Mouse (Mus musculus) MEL (cell line): ENCODE measurements around the gene Tmem98. TPM values are rescaled to one million over a fixed set of nuclear protein-coding genes. Genes with fewer than 3 reads are reported as not detected.

Source experiments
- DNase-seq: peaks from one replicate; pipeline ENCODE4 v3.0.0; 2011; ENCODE audit warnings: low read depth, low spot score
- H3K27ac ChIP-seq: 2 replicates; pipeline ENCODE4 v1.5.1; 2012; ENCODE audit warnings: low read depth, mild to moderate bottlenecking, control low read depth, low read length, moderate library complexity; ENCODE audit not compliant: control insufficient read depth
- H3K27me3 ChIP-seq, 2 experiments: fragments of 150-350 bp in 1 of 2; sonication (generic) in 1 of 2; 2 replicates each; pipeline ENCODE4 v1.6.1; 2012; ENCODE audit warnings: low read length in 2 of 2, mild to moderate bottlenecking in 2 of 2, improper control_type of control experiment in 1 of 2, moderate library complexity in 1 of 2; ENCODE audit not compliant: insufficient read depth in 2 of 2, control insufficient read depth in 1 of 2
- H3K36me3 ChIP-seq, 2 experiments: 2 replicates each; pipeline ENCODE4 v1.6.1; 2012 to 2014; ENCODE audit warnings: low read length in 2 of 2, improper control_type of control experiment in 1 of 2, inconsistent platforms in 1 of 2, mild to moderate bottlenecking in 1 of 2; ENCODE audit not compliant: insufficient read depth in 2 of 2, control insufficient read depth in 1 of 2
- H3K4me1 ChIP-seq, 2 experiments: fragments of 150-350 bp in 1 of 2; sonication (generic) in 1 of 2; 2 replicates each; pipeline ENCODE4 v1.6.1; 2012; ENCODE audit warnings: low read length in 2 of 2, improper control_type of control experiment in 1 of 2, mild to moderate bottlenecking in 1 of 2; ENCODE audit not compliant: insufficient read depth in 2 of 2, control insufficient read depth in 1 of 2
- H3K4me3 ChIP-seq, 2 experiments: fragments of 150-350 bp in 1 of 2; sonication (generic) in 1 of 2; 2 replicates each; pipeline ENCODE4 v1.5.1; 2012; ENCODE audit warnings: low read depth in 2 of 2, low read length in 2 of 2, mild to moderate bottlenecking in 2 of 2, moderate library complexity in 2 of 2, control low read depth in 1 of 2, improper control_type of control experiment in 1 of 2; ENCODE audit not compliant: control insufficient read depth in 1 of 2, insufficient read depth in 1 of 2
- H3K79me2 ChIP-seq: 2 replicates; pipeline ENCODE4 v1.6.1; 2012; ENCODE audit warnings: mild to moderate bottlenecking, low read length, moderate library complexity; ENCODE audit not compliant: control insufficient read depth, poor library complexity, insufficient read depth
- H3K9ac ChIP-seq: 2 replicates; pipeline ENCODE4 v1.6.1; 2012; ENCODE audit warnings: low read depth, mild to moderate bottlenecking, control low read depth, low read length, moderate library complexity; ENCODE audit not compliant: control insufficient read depth, poor library complexity, severe bottlenecking
- H3K9me3 ChIP-seq: fragments of 150-350 bp; sonication (generic); replicated peaks from 2 replicates; pipeline ENCODE4 v1.6.1; 2012; ENCODE audit warnings: mild to moderate bottlenecking, low read length, improper control_type of control experiment, moderate library complexity; ENCODE audit not compliant: insufficient read depth
- CHD2 ChIP-seq: IDR thresholded peaks from 2 replicates; pipeline ENCODE4 v1.6.1; 2011; ENCODE audit warnings: low read length, improper control_type of control experiment
- ELF1 ChIP-seq: IDR thresholded peaks from 2 replicates; pipeline ENCODE4 v1.6.1; 2014; ENCODE audit warnings: low read depth, mild to moderate bottlenecking, inconsistent platforms, low read length, improper control_type of control experiment, moderate library complexity
- EP300 ChIP-seq, 2 experiments: IDR thresholded peaks; 2 replicates each; pipeline ENCODE4 v1.6.1; 2011; ENCODE audit warnings: improper control_type of control experiment in 2 of 2, low read length in 2 of 2, low read depth in 1 of 2, mild to moderate bottlenecking in 1 of 2
- ETS1 ChIP-seq: IDR thresholded peaks from 2 replicates; pipeline ENCODE4 v1.6.1; 2012; ENCODE audit warnings: low read depth, mild to moderate bottlenecking, inconsistent platforms, low read length, improper control_type of control experiment, moderate library complexity
- GATA1 ChIP-seq: IDR thresholded peaks from 2 replicates; pipeline ENCODE4 v1.6.1; 2011; ENCODE audit warnings: low read depth, low read length, improper control_type of control experiment
- JUND ChIP-seq: IDR thresholded peaks from 2 replicates; pipeline ENCODE4 v1.6.1; 2011; ENCODE audit warnings: low read depth, mild to moderate bottlenecking, improper control_type of control experiment, low read length
- MAZ ChIP-seq: IDR thresholded peaks from 2 replicates; pipeline ENCODE4 v1.6.1; 2012; ENCODE audit warnings: low read depth, mild to moderate bottlenecking, inconsistent platforms, low read length, improper control_type of control experiment
- MYC ChIP-seq: IDR thresholded peaks from 2 replicates; pipeline ENCODE4 v1.6.1; 2011; ENCODE audit warnings: low read depth, mild to moderate bottlenecking, low read length, improper control_type of control experiment, moderate library complexity
- RAD21 ChIP-seq: IDR thresholded peaks from 2 replicates; pipeline ENCODE4 v1.6.1; 2011; ENCODE audit warnings: mild to moderate bottlenecking, low read depth, low read length, improper control_type of control experiment
- RCOR1 ChIP-seq: IDR thresholded peaks from 2 replicates; pipeline ENCODE4 v1.6.1; 2012; ENCODE audit warnings: low read depth, mild to moderate bottlenecking, inconsistent platforms, low read length, improper control_type of control experiment
- TAL1 ChIP-seq: IDR thresholded peaks from 2 replicates; pipeline ENCODE4 v1.6.1; 2012; ENCODE audit warnings: mild to moderate bottlenecking, inconsistent platforms, low read length, moderate library complexity, mixed read lengths
- TCF12 ChIP-seq: IDR thresholded peaks from 2 replicates; pipeline ENCODE4 v1.6.1; 2014; ENCODE audit warnings: low read depth, mild to moderate bottlenecking, inconsistent platforms, low read length, improper control_type of control experiment, moderate library complexity
- UBTF ChIP-seq: IDR thresholded peaks from 2 replicates; pipeline ENCODE4 v1.6.1; 2012; ENCODE audit warnings: low read depth, mild to moderate bottlenecking, inconsistent platforms, low read length, improper control_type of control experiment, moderate library complexity, borderline replicate concordance; ENCODE audit not compliant: insufficient read depth
- USF1 ChIP-seq: IDR thresholded peaks from 2 replicates; pipeline ENCODE4 v1.6.1; 2014; ENCODE audit warnings: low read depth, mild to moderate bottlenecking, inconsistent platforms, low read length, improper control_type of control experiment, moderate library complexity
- USF2 ChIP-seq, 2 experiments: IDR thresholded peaks; 2 replicates each; pipeline ENCODE4 v1.6.1; 2011 to 2012; ENCODE audit warnings: improper control_type of control experiment in 2 of 2, low read length in 2 of 2, borderline replicate concordance in 1 of 2, inconsistent platforms in 1 of 2, low read depth in 1 of 2, mild to moderate bottlenecking in 1 of 2; ENCODE audit not compliant: insufficient read depth in 1 of 2
- ZMIZ1 ChIP-seq: IDR thresholded peaks from 2 replicates; pipeline ENCODE4 v1.6.1; 2012; ENCODE audit warnings: low read depth, mild to moderate bottlenecking, inconsistent platforms, low read length, improper control_type of control experiment, moderate library complexity
- polyA plus RNA-seq, 2 experiments: library from polyadenylated mRNA; stranded (reverse) in 1 of 2; unstranded in 1 of 2; fragments of >175 nt in 1 of 2; fragments of >200 nt in 1 of 2; gene quantifications; 2 replicates each; pipeline versions ENCODE4 v1.2.1 to v1.2.4; 2012; ENCODE audit warnings: low replicate concordance in 2 of 2, low read depth in 1 of 2; ENCODE audit not compliant: insufficient read length in 2 of 2, insufficient read depth in 1 of 2, missing spikeins in 1 of 2
- total RNA-seq: library from RNA; depleted of rRNA; stranded (reverse); fragments of 300-350 nt; gene quantifications from 2 replicates; pipeline ENCODE4 v1.2.3, GENCODE M21; 2012

Gene Tmem98
- total and polyA plus RNA-seq, 3 experiments, result 21.5 to 33.5 TPM; not detected in 1

DNA sequence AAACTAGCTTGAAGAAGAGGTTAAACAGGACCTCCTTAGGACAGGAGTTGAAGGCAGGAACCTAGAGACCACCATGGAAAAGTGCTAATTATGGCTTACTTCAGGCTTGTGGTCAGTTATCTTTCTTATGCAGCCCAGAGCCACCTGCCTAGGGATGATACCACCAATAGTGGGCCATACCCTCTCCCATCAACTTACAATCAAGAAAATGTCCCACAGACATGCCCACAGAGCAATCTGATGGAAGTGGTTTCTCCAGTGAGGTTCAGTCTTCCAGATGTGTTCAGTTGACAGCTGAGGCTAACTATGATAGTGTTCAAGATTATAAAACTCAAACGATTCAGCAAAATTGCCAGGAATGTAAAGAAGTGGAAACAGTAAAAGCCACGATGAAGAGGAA, 33.5 kb downstream of the Tmem98 start:
- Histone ChIP-seq H3K79me2 (no peaks in the 10 kb centered on the region), H3K27ac (no peak overlapping the region), H3K36me3 (peaks cover 0 to 4% of the 10 kb centered on the region in 2 experiments; a peak in 1 of 4 replicates), H3K27me3 (peaks cover 2 to 4% of the 10 kb centered on the region in 2 experiments; a peak in 3 of 4 replicates), H3K4me3 (no peak overlapping the region), H3K4me1 (peaks cover 2 to 8% of the 10 kb centered on the region in 2 experiments; a peak in 3 of 4 replicates), H3K9me3 (no peaks in the 10 kb centered on the region), H3K9ac (no peak overlapping the region)
- peak; percentile 62 for TF ChIP-seq TAL1
- peak; percentile 42 to 75; a peak in 3 of 4 replicates for TF ChIP-seq EP300 (IDR thresholded peaks at IDR 0.05; ENCODE audit: low read depth in 1 of 2, low read length in 2 of 2)
- no peak for TF ChIP-seq RAD21
- no peak for TF ChIP-seq MYC
- TF ChIP-seq ELF1, result no peak
- TF ChIP-seq ZMIZ1, result no peak
- TF ChIP-seq RCOR1, result peak; percentile 46; the same call in 1 of the 2 replicates
- TF ChIP-seq USF2 (IDR thresholded peaks at IDR 0.05; ENCODE audit: borderline replicate concordance in 1 of 2, insufficient read depth in 1 of 2, low read depth in 1 of 2, low read length in 2 of 2), result no peak
- TF ChIP-seq ETS1, result 0 out of 2 replicates have a peak, but pooled peaks have one; percentile 26
- peak; percentile 64 for TF ChIP-seq GATA1
- peak; percentile 77 for TF ChIP-seq TCF12
- TF ChIP-seq JUND, result no peak
- peak; percentile 44 for DNase-seq

DNA sequence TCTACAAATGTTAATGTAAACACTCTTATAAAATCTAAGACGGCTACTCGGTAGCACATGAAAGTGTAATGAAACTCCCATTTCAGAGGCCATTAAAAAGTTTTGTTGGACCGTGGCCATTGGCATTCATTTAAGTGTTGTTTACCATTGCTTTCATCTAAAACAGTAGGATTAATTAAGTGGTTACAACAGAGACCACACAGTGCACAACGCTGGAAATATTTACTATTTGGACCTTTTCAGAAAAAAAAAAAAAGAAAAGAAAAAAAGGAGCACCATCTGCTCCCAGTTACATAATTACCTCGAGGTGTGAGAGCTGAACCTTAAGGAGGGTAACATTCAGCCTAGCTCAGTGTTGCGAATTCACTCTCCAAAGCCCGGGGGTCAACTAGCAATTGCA, 35.5 kb downstream of the Tmem98 start:
- Histone ChIP-seq H3K36me3 (peaks cover 0 to 4% of the 10 kb centered on the region in 2 experiments; a peak in 1 of 4 replicates), H3K9ac (no peak overlapping the region), H3K4me3 (no peak overlapping the region), H3K9me3 (no peaks in the 10 kb centered on the region)
- no peak for TF ChIP-seq UBTF
- no peak for TF ChIP-seq RAD21
- no peak for TF ChIP-seq USF1
- TF ChIP-seq CHD2, result no peak
- no peak for TF ChIP-seq GATA1
- TF ChIP-seq MAZ, result no peak
- TF ChIP-seq, all 39 proteins: peak for 0
- no peaks in the 10 kb centered on the region for H3K79me2 ChIP-seq
- peaks cover 2 to 8% of the 10 kb centered on the region in 2 experiments; a peak in 3 of 4 replicates for H3K4me1 ChIP-seq
- DNase-seq, result no peak
- no peak overlapping the region for H3K27ac ChIP-seq
- H3K27me3 ChIP-seq, result peaks cover 2 to 4% of the 10 kb centered on the region in 2 experiments; a peak in 3 of 4 replicates
